Mouse (Mus musculus) cortical plate, adult 2 months (tissue): ENCODE measurements at regions not wholly inside any gene's neighbourhood (a gene's known extent, or its start where the extent isn't known, plus 50 kb on each side); places are given as distances from the start of the nearest gene placed in this dataset.

ENCODE experiments used
- CTCF ChIP-seq: fragments of 200-500 bp; IDR thresholded peaks from 2 replicates; pipeline ENCODE4 v1.5.1; 2011; ENCODE audit warnings: mild to moderate bottlenecking, control low read depth, low read length; ENCODE audit not compliant: insufficient read depth; ENCODE audit errors: extremely low read depth
- POLR2A ChIP-seq: fragments of 200-500 bp; IDR thresholded peaks from 2 replicates; pipeline ENCODE4 v1.6.1; 2011; ENCODE audit warnings: mild to moderate bottlenecking, low read length, control low read depth; ENCODE audit not compliant: insufficient read depth; ENCODE audit errors: extremely low read depth

DNA sequence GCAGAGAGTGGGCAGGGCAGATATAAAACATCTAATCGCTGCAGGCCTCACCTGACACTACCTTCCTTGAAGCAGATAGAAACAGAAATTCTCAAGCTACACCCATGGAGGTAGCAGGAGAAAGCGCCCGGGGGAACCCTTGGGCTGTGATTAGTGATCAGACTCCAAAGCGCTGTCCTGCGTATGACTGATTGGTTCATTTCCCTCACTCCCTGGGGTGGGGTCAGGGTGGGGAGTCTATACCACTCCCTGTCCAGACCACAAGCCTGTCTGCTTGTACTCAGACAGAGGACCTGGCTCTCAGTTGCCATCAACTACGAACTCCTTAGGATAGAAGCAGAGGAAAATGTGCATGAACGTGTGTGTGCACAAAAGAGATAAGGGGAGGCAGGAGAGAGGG is 77.7 kb downstream of the Gm826 start:
- TF ChIP-seq POLR2A: no peak
- no peak for TF ChIP-seq CTCF
